Mouse (Mus musculus): ENCODE results near the gene Prkcq. TPM values are rescaled to one million over a fixed set of nuclear protein-coding genes. Genes with fewer than 3 reads are reported as not detected.

Prkcq gene
- polyA plus RNA-seq, 1 experiment, result 48.4 TPM

- no peak for DNase-seq
- 97% methylated on average over 3 of the region's 3 CpGs for WGBS
- H3K36me3 ChIP-seq (ENCODE audit: control insufficient read depth, insufficient read depth, low read length), result peaks cover 10% of the 10 kb centered on the region
- TF ChIP-seq CTCF (IDR thresholded peaks at IDR 0.05; ENCODE audit: borderline replicate concordance, control insufficient read depth, extremely low read depth, insufficient read depth, low read length, poor library complexity), result no peak
- TF ChIP-seq POLR2A (IDR thresholded peaks at IDR 0.05; ENCODE audit: control insufficient read depth, extremely low read depth, insufficient read depth, low read length, poor library complexity), result no peak
- H3K27me3 ChIP-seq (ENCODE audit: control insufficient read depth, insufficient read depth, low read length), result no peaks in the 10 kb centered on the region
- H3K4me3 ChIP-seq (ENCODE audit: control insufficient read depth, insufficient read depth, low read length), result no peak overlapping the region
- no peak overlapping the region for H3K27ac ChIP-seq (ENCODE audit: control insufficient read depth, insufficient read depth, low read length)
- 0 out of 2 replicates have a peak, but pooled peaks cover 5% of the 10 kb centered on the region for H3K4me1 ChIP-seq (replicated peaks; ENCODE audit: control insufficient read depth, insufficient read depth, low read length)
These were observed 53.0 kb downstream of the Prkcq start for GRCm38 (mm10) chr2:11224808-11225484.

- TF ChIP-seq POLR2A (IDR thresholded peaks at IDR 0.05; ENCODE audit: control insufficient read depth, extremely low read depth, insufficient read depth, low read length, poor library complexity) (no peak), CTCF (IDR thresholded peaks at IDR 0.05; ENCODE audit: borderline replicate concordance, control insufficient read depth, extremely low read depth, insufficient read depth, low read length, poor library complexity) (no peak)
- DNase-seq, result no peak
- WGBS, result 76% methylated on average over 5 of the region's 5 CpGs
- Histone ChIP-seq H3K4me3 (ENCODE audit: control insufficient read depth, insufficient read depth, low read length) (no peak overlapping the region), H3K27me3 (ENCODE audit: control insufficient read depth, insufficient read depth, low read length) (no peaks in the 10 kb centered on the region), H3K27ac (ENCODE audit: control insufficient read depth, insufficient read depth, low read length) (no peak overlapping the region), H3K36me3 (ENCODE audit: control insufficient read depth, insufficient read depth, low read length) (peaks cover 10% of the 10 kb centered on the region), H3K4me1 (replicated peaks; ENCODE audit: control insufficient read depth, insufficient read depth, low read length) (0 out of 2 replicates have a peak, but pooled peaks cover 5% of the 10 kb centered on the region)
These were observed 53.6 kb downstream of the Prkcq start for GRCm38 (mm10) chr2:11225485-11225876.

- DNase-seq, result no peak
- no peaks in the 10 kb centered on the region for H3K27me3 ChIP-seq (ENCODE audit: control insufficient read depth, insufficient read depth, low read length)
- no peak overlapping the region for H3K4me3 ChIP-seq (ENCODE audit: control insufficient read depth, insufficient read depth, low read length)
- no peak for TF ChIP-seq CTCF (IDR thresholded peaks at IDR 0.05; ENCODE audit: borderline replicate concordance, control insufficient read depth, extremely low read depth, insufficient read depth, low read length, poor library complexity)
- no peak for TF ChIP-seq POLR2A (IDR thresholded peaks at IDR 0.05; ENCODE audit: control insufficient read depth, extremely low read depth, insufficient read depth, low read length, poor library complexity)
- H3K4me1 ChIP-seq (replicated peaks; ENCODE audit: control insufficient read depth, insufficient read depth, low read length), result 0 out of 2 replicates have a peak, but pooled peaks cover 5% of the 10 kb centered on the region
- no peak overlapping the region for H3K27ac ChIP-seq (ENCODE audit: control insufficient read depth, insufficient read depth, low read length)
- 87% methylated on average over 7 of the region's 7 CpGs for WGBS
- peaks cover 10% of the 10 kb centered on the region for H3K36me3 ChIP-seq (ENCODE audit: control insufficient read depth, insufficient read depth, low read length)
These were observed 54.6 kb downstream of the Prkcq start for GRCm38 (mm10) chr2:11226555-11226954.

GRCm38 (mm10) chr2:11229126-11229525, 57.2 kb downstream of the Prkcq start:
- no peak overlapping the region for H3K27ac ChIP-seq (ENCODE audit: control insufficient read depth, insufficient read depth, low read length)
- peaks cover 27% of the 10 kb centered on the region for H3K36me3 ChIP-seq (ENCODE audit: control insufficient read depth, insufficient read depth, low read length)
- H3K4me1 ChIP-seq (replicated peaks; ENCODE audit: control insufficient read depth, insufficient read depth, low read length), result 0 out of 2 replicates have a peak, but pooled peaks cover 2% of the 10 kb centered on the region
- DNase-seq, result no peak
- WGBS, result 82% methylated on average over 2 of the region's 2 CpGs
- no peaks in the 10 kb centered on the region for H3K27me3 ChIP-seq (ENCODE audit: control insufficient read depth, insufficient read depth, low read length)
- TF ChIP-seq CTCF (IDR thresholded peaks at IDR 0.05; ENCODE audit: borderline replicate concordance, control insufficient read depth, extremely low read depth, insufficient read depth, low read length, poor library complexity) (no peak), POLR2A (IDR thresholded peaks at IDR 0.05; ENCODE audit: control insufficient read depth, extremely low read depth, insufficient read depth, low read length, poor library complexity) (no peak)
- H3K4me3 ChIP-seq (ENCODE audit: control insufficient read depth, insufficient read depth, low read length), result no peak overlapping the region

GRCm38 (mm10) chr2:11231118-11231517, 59.2 kb downstream of the Prkcq start:
- H3K4me1 ChIP-seq (replicated peaks; ENCODE audit: control insufficient read depth, insufficient read depth, low read length), result 0 out of 2 replicates have a peak, but pooled peaks cover 2% of the 10 kb centered on the region
- no peak overlapping the region for H3K27ac ChIP-seq (ENCODE audit: control insufficient read depth, insufficient read depth, low read length)
- 59% methylated on average over 3 of the region's 3 CpGs for WGBS
- DNase-seq, result no peak
- TF ChIP-seq CTCF (IDR thresholded peaks at IDR 0.05; ENCODE audit: borderline replicate concordance, control insufficient read depth, extremely low read depth, insufficient read depth, low read length, poor library complexity), result no peak
- no peak for TF ChIP-seq POLR2A (IDR thresholded peaks at IDR 0.05; ENCODE audit: control insufficient read depth, extremely low read depth, insufficient read depth, low read length, poor library complexity)
- peaks cover 39% of the 10 kb centered on the region for H3K36me3 ChIP-seq (ENCODE audit: control insufficient read depth, insufficient read depth, low read length)
- no peak overlapping the region for H3K4me3 ChIP-seq (ENCODE audit: control insufficient read depth, insufficient read depth, low read length)
- no peaks in the 10 kb centered on the region for H3K27me3 ChIP-seq (ENCODE audit: control insufficient read depth, insufficient read depth, low read length)

GRCm38 (mm10) chr2:11231988-11232387, 60.1 kb downstream of the Prkcq start:
- Histone ChIP-seq H3K27ac (ENCODE audit: control insufficient read depth, insufficient read depth, low read length) (no peak overlapping the region), H3K4me1 (replicated peaks; ENCODE audit: control insufficient read depth, insufficient read depth, low read length) (0 out of 2 replicates have a peak, but pooled peaks cover 2% of the 10 kb centered on the region), H3K27me3 (ENCODE audit: control insufficient read depth, insufficient read depth, low read length) (no peaks in the 10 kb centered on the region), H3K36me3 (ENCODE audit: control insufficient read depth, insufficient read depth, low read length) (peaks cover 47% of the 10 kb centered on the region), H3K4me3 (ENCODE audit: control insufficient read depth, insufficient read depth, low read length) (no peak overlapping the region)
- no peak for DNase-seq
- no peak for TF ChIP-seq POLR2A (IDR thresholded peaks at IDR 0.05; ENCODE audit: control insufficient read depth, extremely low read depth, insufficient read depth, low read length, poor library complexity)
- 98% methylated on average over 5 of the region's 5 CpGs for WGBS

All from thymus, adult 2 months (tissue).